Mouse (Mus musculus) liver, adult 2 months (tissue): Measurements from ENCODE around the gene Hsd17b12. TPM values are rescaled to one million over a fixed set of nuclear protein-coding genes. Genes with fewer than 3 reads are reported as not detected.

Experiments used
- DNase-seq: peaks from one replicate; pipeline ENCODE4 v3.0.0-alpha.2; 2011; ENCODE audit warnings: low read depth, low spot score; ENCODE audit errors: extremely low read depth
- H3K27ac ChIP-seq: fragments of 200-500 bp; replicated peaks from 2 replicates; pipeline ENCODE4 v1.5.1; 2012; ENCODE audit warnings: low read depth, mild to moderate bottlenecking, control low read depth, inconsistent platforms, low read length; ENCODE audit not compliant: insufficient read depth
- H3K27me3 ChIP-seq: fragments of 200-500 bp; 2 replicates; pipeline ENCODE4 v1.6.1; 2012; ENCODE audit warnings: mild to moderate bottlenecking, moderate library complexity, low read length, inconsistent platforms; ENCODE audit not compliant: control insufficient read depth, insufficient read depth
- H3K36me3 ChIP-seq: fragments of 200-500 bp; 2 replicates; pipeline ENCODE4 v1.6.1; 2012; ENCODE audit warnings: low read length, inconsistent platforms; ENCODE audit not compliant: control insufficient read depth, insufficient read depth
- H3K4me1 ChIP-seq: fragments of 200-500 bp; 2 replicates; pipeline ENCODE4 v1.6.1; 2011; ENCODE audit warnings: low read length; ENCODE audit not compliant: control insufficient read depth, insufficient read depth
- H3K4me3 ChIP-seq: fragments of 200-500 bp; 2 replicates; pipeline ENCODE4 v1.5.1; 2011; ENCODE audit warnings: low read depth, mild to moderate bottlenecking, control low read depth, low read length, moderate library complexity; ENCODE audit not compliant: insufficient read depth
- H3K79me2 ChIP-seq: fragments of 200-500 bp; 2 replicates; pipeline ENCODE4 v1.6.1; 2012; ENCODE audit warnings: inconsistent platforms, mild to moderate bottlenecking, low read length, moderate library complexity; ENCODE audit not compliant: control insufficient read depth, insufficient read depth
- H3K9ac ChIP-seq: fragments of 200-500 bp; 2 replicates; pipeline ENCODE4 v1.6.1; 2012; ENCODE audit warnings: low read depth, mild to moderate bottlenecking, control low read depth, inconsistent platforms, low read length
- CTCF ChIP-seq: fragments of 200-500 bp; IDR thresholded peaks from 2 replicates; pipeline ENCODE4 v1.5.1; 2011; ENCODE audit warnings: low read depth, low read length, control low read depth
- POLR2A ChIP-seq: fragments of 200-500 bp; IDR thresholded peaks from 2 replicates; pipeline ENCODE4 v1.6.1; 2011; ENCODE audit warnings: low read length, control low read depth; ENCODE audit not compliant: insufficient read depth; ENCODE audit errors: extremely low read depth
- WGBS: fragments of 180-500 bp; shearing (Covaris S2); methylation state at CpG from one replicate; pipeline ENCODE4 v1.1.7; 2018; 5-methylcytosine and 5-hydroxymethylcytosine counted together
- polyA plus RNA-seq: library from polyadenylated mRNA; depleted of rRNA; stranded (reverse); fragments of >200 nt; gene quantifications from 2 replicates; pipeline ENCODE4 v1.2.3, GENCODE M21; 2012; rRNA removed
- total RNA-seq: library from RNA; depleted of rRNA; stranded (reverse); fragments of >200 nt; gene quantifications from 2 replicates; pipeline ENCODE4 v1.2.3, GENCODE M21; 2014; rRNA removed

Gene Hsd17b12
- total RNA-seq = 120 and 144 TPM in 2 replicates
- 49.7 and 68.5 TPM in 2 replicates for polyA plus RNA-seq

DNA sequence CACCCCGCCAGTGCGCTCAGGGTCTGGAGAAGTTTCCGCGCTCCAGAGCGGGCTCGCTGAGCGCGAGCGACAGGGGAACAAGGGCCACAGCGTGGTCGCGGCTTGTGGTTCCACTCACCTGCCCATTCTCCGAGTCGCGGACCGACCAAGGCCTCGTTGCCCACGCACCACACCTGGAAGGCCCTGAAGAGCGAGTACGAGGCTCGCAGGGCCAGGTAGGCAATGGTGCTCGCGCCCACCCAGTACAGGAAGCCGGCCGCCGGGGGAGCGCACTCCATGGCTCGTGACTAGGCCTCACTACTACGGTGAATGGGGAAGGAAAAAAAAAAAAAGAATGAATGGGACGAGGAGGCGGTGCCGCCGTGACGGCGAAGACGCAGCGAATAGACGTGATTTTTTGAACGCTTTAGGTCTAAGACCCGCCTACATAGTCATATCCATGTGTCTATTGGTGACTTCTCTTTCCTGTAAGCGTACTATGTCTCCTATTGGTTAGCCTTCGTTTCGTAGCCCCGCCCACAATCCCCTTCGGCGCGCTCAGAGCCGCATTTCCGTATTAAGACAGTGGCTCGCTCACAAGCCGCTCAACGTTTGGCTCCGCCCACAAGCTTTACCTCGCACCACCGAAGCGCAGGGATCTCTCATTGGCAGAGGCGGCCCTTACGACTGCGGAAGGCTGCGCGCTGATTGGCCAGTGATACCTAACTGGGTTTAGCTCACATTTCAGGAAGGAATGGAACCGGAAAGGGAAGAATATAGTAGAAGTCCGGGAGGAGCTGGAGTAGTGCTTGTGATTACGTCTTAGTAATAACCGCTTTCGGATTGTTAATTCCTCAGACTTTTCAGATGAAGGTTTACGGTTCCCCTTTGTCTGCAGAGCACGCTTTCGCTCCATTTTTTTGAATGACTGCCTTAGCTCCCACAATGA lies at the start of gene Hsd17b12:
Gene Hsd17b12, minus strand, starts transcription at position 373 of the 928 bp plus-strand sequence.
- under 1% methylated on average over 69 of the region's 69 CpGs for WGBS
- Histone ChIP-seq H3K9ac (peak within 1 kb of the TSS; percentile 91), H3K4me1 (peaks cover 20% of the 10 kb centered on the region), H3K27me3 (no peaks in the 10 kb centered on the region), H3K4me3 (peak within 1 kb of the TSS; percentile 91), H3K27ac (peak within 1 kb of the TSS; percentile 57), H3K36me3 (no peaks in the 10 kb centered on the region), H3K79me2 (peaks cover 4% of the 10 kb centered on the region; the same call in 1 of the 2 replicates)
- peak; percentile 99 for DNase-seq
- TF ChIP-seq POLR2A (peak; percentile 68; the same call in 1 of the 2 replicates), CTCF (no peak)

GRCm38 (mm10) chr2:94184906-94185305 lies 27.1 kb upstream of the Hsd17b12 start:
- 80% methylated on average over 2 of the region's 2 CpGs for WGBS
- H3K79me2 ChIP-seq = no peaks in the 10 kb centered on the region
- H3K9ac ChIP-seq = no peak overlapping the region
- H3K27ac ChIP-seq = no peak overlapping the region
- H3K36me3 ChIP-seq = no peaks in the 10 kb centered on the region
- H3K4me1 ChIP-seq = no peaks in the 10 kb centered on the region
- H3K4me3 ChIP-seq = no peak overlapping the region
- DNase-seq = no peak
- H3K27me3 ChIP-seq = no peaks in the 10 kb centered on the region
- no peak for TF ChIP-seq CTCF
- TF ChIP-seq POLR2A = no peak

DNA sequence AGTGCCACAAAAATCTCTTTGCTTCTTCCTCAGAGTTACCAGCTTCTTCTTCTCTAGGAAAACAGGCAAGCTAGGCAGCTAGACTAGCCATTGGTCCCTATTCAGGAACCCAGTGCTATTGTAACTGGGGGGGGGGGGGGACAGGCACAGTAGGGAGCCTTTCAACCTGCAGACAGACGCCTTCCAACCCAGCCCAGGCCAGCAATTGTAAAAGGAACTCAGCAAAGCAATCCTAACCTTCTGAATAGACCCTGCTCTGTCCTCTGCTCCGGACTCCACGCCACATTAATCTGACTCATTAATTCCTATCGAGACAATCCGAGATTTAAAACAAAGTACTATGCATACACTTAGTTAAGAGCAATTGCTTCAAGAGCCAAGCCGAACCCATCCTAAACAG lies 26.4 kb upstream of the Hsd17b12 start:
- Histone ChIP-seq H3K36me3 (no peaks in the 10 kb centered on the region), H3K79me2 (no peaks in the 10 kb centered on the region), H3K27ac (no peak overlapping the region), H3K27me3 (no peaks in the 10 kb centered on the region), H3K4me3 (no peak overlapping the region), H3K9ac (no peak overlapping the region), H3K4me1 (no peaks in the 10 kb centered on the region)
- no peak for DNase-seq
- TF ChIP-seq POLR2A (no peak), CTCF (no peak)
- 57% methylated on average over 6 of the region's 6 CpGs for WGBS

- Histone ChIP-seq H3K27ac (no peak overlapping the region), H3K4me1 (peaks cover 1% of the 10 kb centered on the region; the same call in 1 of the 2 replicates), H3K27me3 (no peaks in the 10 kb centered on the region), H3K4me3 (no peak overlapping the region), H3K9ac (no peak overlapping the region), H3K79me2 (no peaks in the 10 kb centered on the region), H3K36me3 (no peaks in the 10 kb centered on the region)
- under 1% methylated on average over 3 of the region's 3 CpGs for WGBS
- no peak for TF ChIP-seq POLR2A
- no peak for TF ChIP-seq CTCF
- DNase-seq = no peak
Observed at GRCm38 (mm10) chr2:94179030-94179407, 21.3 kb upstream of the Hsd17b12 start.

GRCm38 (mm10) chr2:94178321-94179029 lies 20.7 kb upstream of the Hsd17b12 start:
- whole genome bisulfite sequencing = 0% methylated on average over 22 of the region's 22 CpGs
- peak; percentile 96 for DNase-seq
- Histone ChIP-seq H3K9ac (peak overlapping the region; percentile 91), H3K79me2 (no peaks in the 10 kb centered on the region), H3K4me1 (peaks cover 1% of the 10 kb centered on the region; the same call in 1 of the 2 replicates), H3K27ac (peak overlapping the region; percentile 97), H3K4me3 (peak overlapping the region; percentile 66), H3K27me3 (no peaks in the 10 kb centered on the region), H3K36me3 (no peaks in the 10 kb centered on the region)
- TF ChIP-seq CTCF (no peak), POLR2A (0 out of 2 replicates have a peak, but pooled peaks have one; percentile 8)

GRCm38 (mm10) chr2:94177294-94177693 lies 19.5 kb upstream of the Hsd17b12 start:
- peak; percentile 97 for DNase-seq
- peak overlapping the region; percentile 67 for H3K4me3 ChIP-seq

More at GRCm38 (mm10) chr2:94177294-94177693, 19.5 kb upstream of the Hsd17b12 start:
- Histone ChIP-seq H3K36me3 (no peaks in the 10 kb centered on the region), H3K27ac (peak overlapping the region; percentile 97), H3K27me3 (no peaks in the 10 kb centered on the region), H3K79me2 (no peaks in the 10 kb centered on the region), H3K4me1 (peaks cover 1% of the 10 kb centered on the region; the same call in 1 of the 2 replicates), H3K9ac (peak overlapping the region; percentile 84)
- 22% methylated on average over 6 of the region's 6 CpGs for WGBS
- no peak for TF ChIP-seq POLR2A
- no peak for TF ChIP-seq CTCF
